Mouse (Mus musculus) ES-Bruce4 (cell line): ENCODE measurements around the gene Wrap53. TPM values are rescaled to one million over a fixed set of nuclear protein-coding genes. Genes with fewer than 3 reads are reported as not detected.

Experiments
- H3K27ac ChIP-seq: 2 replicates; pipeline ENCODE4 v1.5.1; 2012; ENCODE audit warnings: low read length, inconsistent platforms; ENCODE audit not compliant: insufficient read depth
- H3K27me3 ChIP-seq: 2 replicates; pipeline ENCODE4 v1.6.1; 2012; ENCODE audit warnings: mild to moderate bottlenecking, low read length, inconsistent platforms; ENCODE audit not compliant: control insufficient read depth, poor library complexity, insufficient read depth, severe bottlenecking
- H3K36me3 ChIP-seq: 2 replicates; pipeline ENCODE4 v1.6.1; 2012; ENCODE audit warnings: inconsistent platforms, mild to moderate bottlenecking, low read length, moderate library complexity; ENCODE audit not compliant: control insufficient read depth, poor library complexity, insufficient read depth, severe bottlenecking
- H3K4me1 ChIP-seq: one replicate; pipeline ENCODE4 v1.8.1; 2011; ENCODE audit warnings: low read length; ENCODE audit not compliant: control insufficient read depth, insufficient read depth
- H3K4me3 ChIP-seq: 2 replicates; pipeline ENCODE4 v1.5.1; 2011; ENCODE audit warnings: low read depth, mild to moderate bottlenecking, low read length
- H3K9ac ChIP-seq: 2 replicates; pipeline ENCODE4 v1.6.1; 2012; ENCODE audit warnings: low read depth, mild to moderate bottlenecking, inconsistent platforms; ENCODE audit not compliant: poor library complexity, severe bottlenecking
- H3K9me3 ChIP-seq: replicated peaks from 2 replicates; pipeline ENCODE4 v1.6.1; 2012; ENCODE audit warnings: mild to moderate bottlenecking, low read length, inconsistent platforms; ENCODE audit not compliant: control insufficient read depth, poor library complexity, insufficient read depth, severe bottlenecking
- CTCF ChIP-seq: IDR thresholded peaks from one replicate; pipeline ENCODE4 v1.8.1; 2011; ENCODE audit warnings: low read depth, low read length
- EP300 ChIP-seq: IDR thresholded peaks from 2 replicates; pipeline ENCODE4 v1.6.1; 2011; ENCODE audit warnings: low read depth, low read length; ENCODE audit not compliant: insufficient read depth
- POLR2A ChIP-seq: IDR thresholded peaks from one replicate; pipeline ENCODE4 v1.8.1; 2011; ENCODE audit warnings: low read length; ENCODE audit not compliant: insufficient read depth
- polyA plus RNA-seq: library from polyadenylated mRNA; stranded (reverse); fragments of >200 nt; gene quantifications from 2 replicates; pipeline ENCODE4 v1.2.4, GENCODE M21; 2011; ENCODE audit warnings: low read depth; ENCODE audit not compliant: missing spikeins, insufficient read depth, insufficient read length

Wrap53 gene
- polyA plus RNA-seq, 1 experiment, result 10.3 TPM

DNA sequence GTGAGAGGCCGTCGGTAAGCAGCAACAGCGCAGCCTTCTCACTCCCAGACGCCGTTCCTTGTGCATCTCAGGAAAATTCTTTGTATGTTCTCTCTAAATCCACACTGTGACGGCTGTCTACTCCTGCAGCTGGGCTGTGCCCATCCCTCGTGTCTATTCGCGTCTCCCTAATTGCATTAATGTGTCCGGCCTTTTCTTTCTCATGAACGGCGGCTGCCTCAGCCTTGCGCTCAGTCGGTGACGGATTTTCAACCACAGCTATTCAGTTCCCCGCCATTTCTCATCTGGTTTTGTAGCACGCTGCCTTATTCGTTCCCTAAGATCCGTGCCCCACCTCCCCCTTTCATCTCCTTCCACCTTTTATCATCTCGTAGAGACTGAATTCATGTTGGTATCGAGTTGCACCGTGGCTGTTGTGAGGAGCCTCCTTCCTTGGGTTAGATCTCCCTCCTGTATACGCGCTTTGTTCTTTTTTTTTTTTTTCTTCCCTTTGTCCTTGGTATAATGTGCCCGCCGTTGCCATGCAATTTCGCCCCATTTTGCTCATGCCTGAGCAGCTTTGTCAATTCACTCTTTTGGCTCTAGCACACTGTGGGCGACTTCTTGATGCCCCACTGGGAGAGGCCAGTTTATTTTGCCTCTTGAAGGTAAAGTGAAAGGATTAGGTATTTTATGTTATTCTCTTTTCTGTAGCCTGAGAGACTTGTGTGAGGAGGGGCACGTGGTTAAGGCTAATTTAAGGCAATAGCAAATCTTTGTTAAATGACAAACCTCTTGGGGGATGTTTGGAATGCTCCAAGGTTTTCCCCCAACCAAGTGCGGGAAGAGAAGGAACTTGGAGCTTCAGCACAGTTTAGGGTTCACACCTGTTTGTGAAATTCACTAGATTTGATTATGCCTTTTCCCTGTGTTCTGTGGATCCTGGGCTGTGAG is 52.7 kb downstream of the Wrap53 start:
- H3K36me3 ChIP-seq, result no peaks in the 10 kb centered on the region
- H3K9me3 ChIP-seq, result no peaks in the 10 kb centered on the region
- H3K4me1 ChIP-seq, result no peaks in the 10 kb centered on the region
- 0 out of 2 replicates have a peak overlapping the region, but pooled peaks have one; percentile 24 for H3K9ac ChIP-seq
- peak overlapping the region; percentile 17; the same call in 1 of the 2 replicates for H3K4me3 ChIP-seq
- H3K27me3 ChIP-seq, result no peaks in the 10 kb centered on the region
- no peak overlapping the region for H3K27ac ChIP-seq
- TF ChIP-seq CTCF (no peak), POLR2A (no peak), EP300 (no peak)

DNA sequence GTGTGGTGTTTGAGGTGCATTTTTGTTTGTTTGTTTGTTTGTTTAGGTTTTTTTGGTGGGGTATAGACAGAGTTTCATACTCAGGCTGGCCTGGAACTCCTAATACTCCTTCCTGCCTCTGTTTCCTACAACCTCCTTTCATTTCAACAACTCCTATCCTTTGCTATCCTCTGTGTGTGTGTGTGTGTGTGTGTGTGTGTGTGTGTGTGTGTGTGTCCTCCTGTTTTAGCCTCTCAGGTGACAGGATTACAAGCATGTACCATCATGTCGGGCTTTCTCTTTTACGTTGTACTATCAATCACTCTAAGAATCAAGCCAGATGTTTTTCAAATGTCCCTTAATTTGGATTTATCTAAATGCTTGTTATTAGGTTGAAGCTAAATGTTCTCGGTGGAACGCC is 53.4 kb downstream of the Wrap53 start:
- Histone ChIP-seq H3K4me3 (no peak overlapping the region), H3K4me1 (no peaks in the 10 kb centered on the region), H3K27me3 (no peaks in the 10 kb centered on the region), H3K27ac (no peak overlapping the region), H3K9ac (0 out of 2 replicates have a peak overlapping the region, but pooled peaks have one; percentile 24), H3K36me3 (no peaks in the 10 kb centered on the region), H3K9me3 (no peaks in the 10 kb centered on the region)
- TF ChIP-seq POLR2A, result no peak
- TF ChIP-seq CTCF, result no peak
- no peak for TF ChIP-seq EP300

DNA sequence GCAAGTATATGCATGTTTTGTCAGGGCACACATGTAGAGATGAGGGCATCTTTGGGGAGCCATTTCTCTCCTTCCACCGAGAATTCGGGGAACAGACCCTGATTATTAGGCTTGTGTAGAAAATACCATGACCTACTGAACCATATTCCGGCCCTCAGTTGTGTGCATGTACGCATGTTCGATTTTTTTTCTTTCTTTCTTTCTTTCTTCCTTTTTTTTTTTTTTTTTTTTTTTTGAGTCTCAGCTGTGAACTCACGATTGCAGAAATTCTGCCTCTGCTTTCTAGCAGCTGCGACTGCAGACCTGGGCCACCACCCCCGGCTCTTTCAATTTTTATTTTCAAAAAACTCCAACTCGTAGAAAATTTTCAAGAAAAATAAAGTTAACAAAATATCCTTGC is 54.4 kb downstream of the Wrap53 start:
- Histone ChIP-seq H3K36me3 (no peaks in the 10 kb centered on the region), H3K4me1 (no peaks in the 10 kb centered on the region), H3K9me3 (no peaks in the 10 kb centered on the region), H3K4me3 (no peak overlapping the region), H3K27me3 (no peaks in the 10 kb centered on the region), H3K27ac (no peak overlapping the region), H3K9ac (no peak overlapping the region)
- TF ChIP-seq CTCF (no peak), EP300 (no peak), POLR2A (no peak)

DNA sequence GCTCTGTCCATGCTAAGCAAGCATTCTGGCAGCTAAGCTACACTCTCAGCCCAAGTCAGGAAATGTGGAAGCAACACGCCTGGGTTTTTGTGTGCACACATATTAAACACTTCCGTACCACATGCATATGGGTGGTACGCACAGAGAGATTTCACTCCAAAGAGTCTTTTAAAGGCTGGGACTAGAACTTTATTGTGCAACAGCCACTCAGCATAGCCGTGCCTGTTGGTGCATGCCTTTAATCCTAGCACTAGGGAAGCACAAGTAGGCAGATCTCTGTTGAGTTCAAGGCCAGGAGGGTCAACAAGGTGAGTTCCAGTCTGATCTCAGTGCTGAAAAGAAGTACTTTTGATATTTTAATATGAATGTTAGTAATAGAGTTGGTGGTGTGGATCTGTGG is 56.4 kb downstream of the Wrap53 start:
- Histone ChIP-seq H3K27ac (no peak overlapping the region), H3K4me3 (no peak overlapping the region), H3K9ac (no peak overlapping the region), H3K4me1 (no peaks in the 10 kb centered on the region), H3K9me3 (no peaks in the 10 kb centered on the region), H3K27me3 (no peaks in the 10 kb centered on the region), H3K36me3 (no peaks in the 10 kb centered on the region)
- TF ChIP-seq EP300, result no peak
- no peak for TF ChIP-seq CTCF
- TF ChIP-seq POLR2A, result no peak

DNA sequence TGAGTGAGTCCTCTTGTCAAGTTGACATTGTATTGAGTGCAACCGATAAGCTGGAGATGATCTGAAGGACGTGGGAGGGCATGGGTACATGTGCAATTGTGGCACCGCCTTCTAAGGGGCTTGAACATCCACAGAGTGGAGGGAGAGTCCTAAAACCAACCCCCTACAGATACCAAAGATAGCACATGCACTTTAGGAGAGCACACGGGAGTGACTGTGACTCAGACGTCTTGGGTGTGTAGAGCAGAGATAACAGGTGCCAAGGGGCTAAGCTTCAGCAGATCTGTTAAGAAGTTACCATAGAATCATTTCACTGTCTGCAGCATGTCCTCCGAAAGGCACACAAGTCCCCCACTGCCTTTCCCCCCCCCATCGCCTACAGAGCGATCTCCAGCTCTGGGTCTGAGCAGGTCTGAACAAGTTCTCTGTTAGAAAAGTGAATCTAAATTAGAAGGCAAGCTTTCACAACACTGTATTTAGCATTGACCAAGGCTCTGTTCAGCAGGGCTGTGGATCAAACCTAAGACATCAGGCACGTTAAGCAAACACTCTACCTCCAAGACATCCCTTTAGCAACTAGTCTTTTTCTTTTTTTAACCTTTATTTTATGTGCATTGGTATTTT is 58.4 kb downstream of the Wrap53 start:
- Histone ChIP-seq H3K36me3 (no peaks in the 10 kb centered on the region), H3K9ac (no peak overlapping the region), H3K4me1 (no peaks in the 10 kb centered on the region), H3K9me3 (no peaks in the 10 kb centered on the region), H3K4me3 (no peak overlapping the region), H3K27me3 (no peaks in the 10 kb centered on the region), H3K27ac (no peak overlapping the region)
- TF ChIP-seq POLR2A, result no peak
- no peak for TF ChIP-seq EP300
- no peak for TF ChIP-seq CTCF

DNA sequence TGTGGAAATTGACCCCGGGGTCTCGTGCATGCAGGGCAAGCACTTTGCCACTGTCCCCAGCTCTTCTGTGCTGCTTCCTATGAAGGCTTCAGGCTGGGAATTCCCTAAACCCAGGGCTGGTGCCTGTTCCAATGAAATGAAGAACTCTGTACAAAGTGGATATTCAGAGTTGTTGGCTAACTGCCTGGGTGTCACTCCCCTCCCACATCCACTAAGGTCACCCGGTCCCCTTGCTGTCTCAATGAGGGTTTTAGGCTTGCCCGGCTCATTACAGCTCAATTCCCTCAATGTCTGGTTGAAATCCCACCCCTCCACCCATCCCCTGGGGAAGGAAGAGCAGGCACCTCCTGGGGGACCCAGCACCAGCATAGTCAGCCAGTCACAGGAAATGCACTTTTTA is 60.1 kb downstream of the Wrap53 start:
- Histone ChIP-seq H3K9me3 (no peaks in the 10 kb centered on the region), H3K27ac (no peak overlapping the region), H3K27me3 (no peaks in the 10 kb centered on the region), H3K4me1 (no peaks in the 10 kb centered on the region), H3K4me3 (no peak overlapping the region), H3K9ac (no peak overlapping the region), H3K36me3 (no peaks in the 10 kb centered on the region)
- TF ChIP-seq CTCF, result no peak
- no peak for TF ChIP-seq POLR2A
- no peak for TF ChIP-seq EP300
